Mouse (Mus musculus) MEL (cell line): Measurements from ENCODE around the gene Spef2. TPM values are rescaled to one million over a fixed set of nuclear protein-coding genes. Genes with fewer than 3 reads are reported as not detected.

Experiments
- DNase-seq: peaks from one replicate; pipeline ENCODE4 v3.0.0; 2011; ENCODE audit warnings: low read depth, low spot score
- H3K27ac ChIP-seq: 2 replicates; pipeline ENCODE4 v1.5.1; 2012; ENCODE audit warnings: low read depth, mild to moderate bottlenecking, control low read depth, low read length, moderate library complexity; ENCODE audit not compliant: control insufficient read depth
- H3K27me3 ChIP-seq, 2 experiments: fragments of 150-350 bp in 1 of 2; sonication (generic) in 1 of 2; 2 replicates each; pipeline ENCODE4 v1.6.1; 2012; ENCODE audit warnings: low read length in 2 of 2, mild to moderate bottlenecking in 2 of 2, improper control_type of control experiment in 1 of 2, moderate library complexity in 1 of 2; ENCODE audit not compliant: insufficient read depth in 2 of 2, control insufficient read depth in 1 of 2
- H3K36me3 ChIP-seq, 2 experiments: 2 replicates each; pipeline ENCODE4 v1.6.1; 2012 to 2014; ENCODE audit warnings: low read length in 2 of 2, improper control_type of control experiment in 1 of 2, inconsistent platforms in 1 of 2, mild to moderate bottlenecking in 1 of 2; ENCODE audit not compliant: insufficient read depth in 2 of 2, control insufficient read depth in 1 of 2
- H3K4me1 ChIP-seq, 2 experiments: fragments of 150-350 bp in 1 of 2; sonication (generic) in 1 of 2; 2 replicates each; pipeline ENCODE4 v1.6.1; 2012; ENCODE audit warnings: low read length in 2 of 2, improper control_type of control experiment in 1 of 2, mild to moderate bottlenecking in 1 of 2; ENCODE audit not compliant: insufficient read depth in 2 of 2, control insufficient read depth in 1 of 2
- H3K4me3 ChIP-seq, 2 experiments: fragments of 150-350 bp in 1 of 2; sonication (generic) in 1 of 2; 2 replicates each; pipeline ENCODE4 v1.5.1; 2012; ENCODE audit warnings: low read depth in 2 of 2, low read length in 2 of 2, mild to moderate bottlenecking in 2 of 2, moderate library complexity in 2 of 2, control low read depth in 1 of 2, improper control_type of control experiment in 1 of 2; ENCODE audit not compliant: control insufficient read depth in 1 of 2, insufficient read depth in 1 of 2
- H3K79me2 ChIP-seq: 2 replicates; pipeline ENCODE4 v1.6.1; 2012; ENCODE audit warnings: mild to moderate bottlenecking, low read length, moderate library complexity; ENCODE audit not compliant: control insufficient read depth, poor library complexity, insufficient read depth
- H3K9ac ChIP-seq: 2 replicates; pipeline ENCODE4 v1.6.1; 2012; ENCODE audit warnings: low read depth, mild to moderate bottlenecking, control low read depth, low read length, moderate library complexity; ENCODE audit not compliant: control insufficient read depth, poor library complexity, severe bottlenecking
- H3K9me3 ChIP-seq: fragments of 150-350 bp; sonication (generic); replicated peaks from 2 replicates; pipeline ENCODE4 v1.6.1; 2012; ENCODE audit warnings: mild to moderate bottlenecking, low read length, improper control_type of control experiment, moderate library complexity; ENCODE audit not compliant: insufficient read depth
- CHD1 ChIP-seq: IDR thresholded peaks from 2 replicates; pipeline ENCODE4 v1.6.1; 2012; ENCODE audit warnings: low read depth, mild to moderate bottlenecking, inconsistent platforms, low read length, improper control_type of control experiment
- CHD2 ChIP-seq: IDR thresholded peaks from 2 replicates; pipeline ENCODE4 v1.6.1; 2011; ENCODE audit warnings: low read length, improper control_type of control experiment
- E2F4 ChIP-seq: IDR thresholded peaks from 2 replicates; pipeline ENCODE4 v1.6.1; 2011; ENCODE audit warnings: low read depth, low read length, improper control_type of control experiment, borderline replicate concordance
- EP300 ChIP-seq, 2 experiments: IDR thresholded peaks; 2 replicates each; pipeline ENCODE4 v1.6.1; 2011; ENCODE audit warnings: improper control_type of control experiment in 2 of 2, low read length in 2 of 2, low read depth in 1 of 2, mild to moderate bottlenecking in 1 of 2
- ETS1 ChIP-seq: IDR thresholded peaks from 2 replicates; pipeline ENCODE4 v1.6.1; 2012; ENCODE audit warnings: low read depth, mild to moderate bottlenecking, inconsistent platforms, low read length, improper control_type of control experiment, moderate library complexity
- HCFC1 ChIP-seq: IDR thresholded peaks from 2 replicates; pipeline ENCODE4 v1.6.1; 2012; ENCODE audit warnings: low read depth, mild to moderate bottlenecking, inconsistent platforms, low read length, improper control_type of control experiment, moderate library complexity
- MAX ChIP-seq: IDR thresholded peaks from 2 replicates; pipeline ENCODE4 v1.6.1; 2011; ENCODE audit warnings: low read length, improper control_type of control experiment
- MAZ ChIP-seq: IDR thresholded peaks from 2 replicates; pipeline ENCODE4 v1.6.1; 2012; ENCODE audit warnings: low read depth, mild to moderate bottlenecking, inconsistent platforms, low read length, improper control_type of control experiment
- MEF2A ChIP-seq: IDR thresholded peaks from 2 replicates; pipeline ENCODE4 v1.6.1; 2014; ENCODE audit warnings: low read depth, mild to moderate bottlenecking, inconsistent platforms, low read length, improper control_type of control experiment; ENCODE audit not compliant: poor library complexity, insufficient replicate concordance, severe bottlenecking; ENCODE audit errors: extremely low read depth
- MXI1 ChIP-seq: IDR thresholded peaks from 2 replicates; pipeline ENCODE4 v1.6.1; 2011; ENCODE audit warnings: mild to moderate bottlenecking, low read depth, low read length, improper control_type of control experiment
- MYC ChIP-seq: IDR thresholded peaks from 2 replicates; pipeline ENCODE4 v1.6.1; 2011; ENCODE audit warnings: low read depth, mild to moderate bottlenecking, low read length, improper control_type of control experiment, moderate library complexity
- POLR2AphosphoS5 ChIP-seq: IDR thresholded peaks from 2 replicates; pipeline ENCODE4 v1.6.1; 2012; ENCODE audit warnings: low read depth, borderline replicate concordance, mild to moderate bottlenecking, inconsistent platforms, low read length, moderate library complexity, mixed read lengths
- SIN3A ChIP-seq: IDR thresholded peaks from 2 replicates; pipeline ENCODE4 v1.6.1; 2012; ENCODE audit warnings: low read length, improper control_type of control experiment, inconsistent platforms
- SMC3 ChIP-seq: IDR thresholded peaks from 2 replicates; pipeline ENCODE4 v1.6.1; 2011; ENCODE audit warnings: low read depth, low read length, improper control_type of control experiment
- TAL1 ChIP-seq: IDR thresholded peaks from 2 replicates; pipeline ENCODE4 v1.6.1; 2012; ENCODE audit warnings: mild to moderate bottlenecking, inconsistent platforms, low read length, moderate library complexity, mixed read lengths
- TBP ChIP-seq: IDR thresholded peaks from 2 replicates; pipeline ENCODE4 v1.8.0; 2011; ENCODE audit warnings: low read depth, low read length, improper control_type of control experiment
- TCF12 ChIP-seq: IDR thresholded peaks from 2 replicates; pipeline ENCODE4 v1.6.1; 2014; ENCODE audit warnings: low read depth, mild to moderate bottlenecking, inconsistent platforms, low read length, improper control_type of control experiment, moderate library complexity
- UBTF ChIP-seq: IDR thresholded peaks from 2 replicates; pipeline ENCODE4 v1.6.1; 2012; ENCODE audit warnings: low read depth, mild to moderate bottlenecking, inconsistent platforms, low read length, improper control_type of control experiment, moderate library complexity, borderline replicate concordance; ENCODE audit not compliant: insufficient read depth
- USF2 ChIP-seq, 2 experiments: IDR thresholded peaks; 2 replicates each; pipeline ENCODE4 v1.6.1; 2011 to 2012; ENCODE audit warnings: improper control_type of control experiment in 2 of 2, low read length in 2 of 2, borderline replicate concordance in 1 of 2, inconsistent platforms in 1 of 2, low read depth in 1 of 2, mild to moderate bottlenecking in 1 of 2; ENCODE audit not compliant: insufficient read depth in 1 of 2
- polyA plus RNA-seq, 2 experiments: library from polyadenylated mRNA; stranded (reverse) in 1 of 2; unstranded in 1 of 2; fragments of >175 nt in 1 of 2; fragments of >200 nt in 1 of 2; gene quantifications; 2 replicates each; pipeline versions ENCODE4 v1.2.1 to v1.2.4; 2012; ENCODE audit warnings: low replicate concordance in 2 of 2, low read depth in 1 of 2; ENCODE audit not compliant: insufficient read length in 2 of 2, insufficient read depth in 1 of 2, missing spikeins in 1 of 2
- total RNA-seq: library from RNA; depleted of rRNA; stranded (reverse); fragments of 300-350 nt; gene quantifications from 2 replicates; pipeline ENCODE4 v1.2.3, GENCODE M21; 2012

The Spef2 gene
- total and polyA plus RNA-seq, 3 experiments = 0.08 TPM; not detected in 2

DNA sequence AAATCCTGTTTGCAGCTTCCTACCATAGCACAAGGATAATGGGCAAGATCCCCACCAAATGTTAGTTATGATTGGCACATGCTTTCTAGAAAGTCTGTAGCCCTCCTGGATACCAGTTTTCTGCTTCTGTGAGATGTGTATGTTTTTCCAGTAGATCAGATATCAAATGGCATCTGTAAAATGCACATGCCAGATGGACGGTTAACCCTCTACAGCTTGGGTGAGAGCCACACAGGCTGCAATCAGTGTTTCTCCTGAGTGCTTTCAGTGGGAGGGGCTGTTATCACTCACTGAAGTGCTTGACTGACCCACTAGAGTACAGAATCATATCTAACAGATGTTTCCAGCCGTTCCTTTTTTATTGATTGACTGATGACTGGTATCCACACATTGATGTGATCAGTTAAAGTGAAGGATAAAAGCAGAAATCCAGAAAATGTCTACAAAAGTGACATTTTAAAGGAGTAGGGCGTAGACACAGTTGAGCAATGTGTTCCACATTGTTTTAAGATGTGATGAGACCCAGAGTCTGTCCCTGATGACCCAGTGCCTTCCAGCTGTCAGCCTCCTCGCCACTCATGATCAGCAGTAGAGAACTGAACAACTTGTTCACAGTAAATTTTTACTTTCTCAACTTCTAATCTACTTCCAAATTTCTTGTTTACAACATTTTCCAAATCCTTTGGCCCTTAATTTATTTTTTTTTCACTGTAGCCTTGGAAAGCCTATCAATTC is 19.7 kb upstream of the Spef2 start:
- Histone ChIP-seq H3K4me3 (no peak overlapping the region), H3K9ac (no peak overlapping the region), H3K27me3 (peaks cover 0 to 5% of the 10 kb centered on the region in 2 experiments; a peak in 3 of 4 replicates), H3K27ac (no peak overlapping the region), H3K36me3 (no peaks in the 10 kb centered on the region), H3K9me3 (no peaks in the 10 kb centered on the region), H3K79me2 (no peaks in the 10 kb centered on the region), H3K4me1 (no peaks in the 10 kb centered on the region; a peak in 1 of 4 replicates)
- TF ChIP-seq EP300 (IDR thresholded peaks at IDR 0.05; ENCODE audit: low read depth in 1 of 2, low read length in 2 of 2) (peak in 1 of 2 experiments; percentile 10; a peak in 1 of 4 replicates), POLR2AphosphoS5 (no peak)
- DNase-seq = no peak

DNA sequence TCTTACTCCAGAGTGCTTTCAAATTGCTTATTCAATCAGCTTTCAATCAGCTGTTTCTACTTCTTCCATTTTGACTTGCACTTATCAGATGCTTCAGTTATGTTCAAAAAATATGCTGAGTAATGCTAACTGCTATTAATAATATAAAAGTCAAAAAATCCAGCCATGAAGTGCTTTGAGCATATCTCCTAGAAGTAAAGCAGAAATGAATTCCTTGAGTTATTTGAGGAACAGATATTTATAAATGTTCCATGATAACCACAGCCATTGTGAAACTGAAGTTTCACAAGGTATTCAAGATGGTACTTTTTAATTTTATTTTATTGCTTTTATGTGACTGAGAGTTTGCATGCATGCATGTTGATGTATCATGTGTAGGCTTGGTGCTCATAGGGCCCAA is 18.4 kb upstream of the Spef2 start:
- Histone ChIP-seq H3K27ac (no peak overlapping the region), H3K79me2 (no peaks in the 10 kb centered on the region), H3K4me3 (no peak overlapping the region), H3K36me3 (no peaks in the 10 kb centered on the region), H3K9me3 (no peaks in the 10 kb centered on the region), H3K9ac (no peak overlapping the region), H3K27me3 (peaks cover 0 to 5% of the 10 kb centered on the region in 2 experiments; a peak in 3 of 4 replicates), H3K4me1 (no peaks in the 10 kb centered on the region; a peak in 1 of 4 replicates)
- no peak for DNase-seq
- TF ChIP-seq ETS1 (peak; percentile 73), MAX (no peak)

DNA sequence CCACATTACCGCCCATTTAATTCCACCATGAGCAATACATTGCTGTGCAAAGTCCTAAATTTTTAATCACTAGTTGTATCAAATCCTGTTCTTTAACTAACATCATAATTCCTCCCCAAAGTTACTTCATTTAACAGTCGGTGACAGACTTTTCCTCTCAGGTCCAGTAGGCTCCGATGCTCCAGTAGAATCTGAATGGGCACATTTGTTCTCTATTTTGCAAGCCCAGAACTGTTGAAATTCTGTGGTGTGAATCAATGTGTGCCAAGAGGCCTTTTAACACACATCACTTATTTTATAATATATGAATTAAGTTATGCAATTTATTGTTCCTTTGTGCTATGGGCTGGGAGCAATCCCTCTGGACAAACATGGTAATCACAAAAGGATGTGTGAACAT is 2.3 kb upstream of the Spef2 start:
- no peaks in the 10 kb centered on the region for H3K79me2 ChIP-seq
- TF ChIP-seq MEF2A = no peak
- TF ChIP-seq TAL1 = no peak
- no peak for TF ChIP-seq E2F4
- no peak for TF ChIP-seq ETS1
- TF ChIP-seq UBTF = no peak
- no peak for TF ChIP-seq TCF12
- TF ChIP-seq TBP = no peak
- no peak for TF ChIP-seq MXI1
- no peak for TF ChIP-seq SIN3A
- no peak for TF ChIP-seq CHD2
- TF ChIP-seq CHD1 = no peak
- no peak for TF ChIP-seq SMC3
- no peak for TF ChIP-seq POLR2AphosphoS5
- no peak for TF ChIP-seq MAZ
- TF ChIP-seq MYC = no peak
- no peak for TF ChIP-seq USF2 (IDR thresholded peaks at IDR 0.05; ENCODE audit: borderline replicate concordance in 1 of 2, insufficient read depth in 1 of 2, low read depth in 1 of 2, low read length in 2 of 2)
- no peak for TF ChIP-seq HCFC1
- no peaks in the 10 kb centered on the region for H3K9me3 ChIP-seq
- peaks cover 0 to 7% of the 10 kb centered on the region in 2 experiments; a peak in 3 of 4 replicates for H3K27me3 ChIP-seq
- DNase-seq = no peak
- H3K4me3 ChIP-seq = no peak overlapping the region
- H3K4me1 ChIP-seq = no peaks in the 10 kb centered on the region
- H3K36me3 ChIP-seq = no peaks in the 10 kb centered on the region
- no peak overlapping the region for H3K27ac ChIP-seq
- no peak overlapping the region for H3K9ac ChIP-seq
